Mouse (Mus musculus) intestine, embryonic 16.5 days (tissue): Measurements from ENCODE around the gene Espl1. TPM values are rescaled to one million over a fixed set of nuclear protein-coding genes. Genes with fewer than 3 reads are reported as not detected.

Experiments
- ATAC-seq: fragments of 200-750 bp; cut with Nextera tagmentation; 2 replicates; pipeline ENCODE4 v1.8.0; 2017; ENCODE audit warnings: moderate TSS enrichment, moderate library complexity
- H3K27ac ChIP-seq: fragments of 300-500 bp; sonication (generic); 2 replicates; pipeline ENCODE4 v1.5.1; 2014; ENCODE audit warnings: mild to moderate bottlenecking, low read length
- H3K27me3 ChIP-seq: fragments of 300-500 bp; sonication (generic); replicated peaks from 2 replicates; pipeline ENCODE4 v1.6.1; 2014; ENCODE audit warnings: low read length, control low read depth, mixed read lengths; ENCODE audit not compliant: control insufficient read depth, insufficient read depth
- H3K36me3 ChIP-seq: fragments of 300-500 bp; sonication (generic); 2 replicates; pipeline ENCODE4 v1.6.1; 2014; ENCODE audit warnings: low read length, control low read depth; ENCODE audit not compliant: control insufficient read depth, insufficient read depth
- H3K4me1 ChIP-seq: fragments of 300-500 bp; sonication (generic); 2 replicates; pipeline ENCODE4 v1.6.1; 2014; ENCODE audit warnings: low read length, control low read depth, mixed read lengths; ENCODE audit not compliant: control insufficient read depth, insufficient read depth
- H3K4me2 ChIP-seq: fragments of 300-500 bp; sonication (generic); 2 replicates; pipeline ENCODE4 v1.6.1; 2014; ENCODE audit warnings: low read depth, low read length, control low read depth
- H3K4me3 ChIP-seq: fragments of 300-500 bp; sonication (generic); 2 replicates; pipeline ENCODE4 v1.5.1; 2014; ENCODE audit warnings: mild to moderate bottlenecking, low read length
- H3K9ac ChIP-seq: fragments of 300-500 bp; sonication (generic); 2 replicates; pipeline ENCODE4 v1.6.1; 2014; ENCODE audit warnings: low read depth, low read length
- H3K9me3 ChIP-seq: fragments of 300-500 bp; sonication (generic); 2 replicates; pipeline ENCODE4 v1.6.1; 2016; ENCODE audit warnings: low read length, control low read depth; ENCODE audit not compliant: control insufficient read depth
- WGBS: fragments of 180-500 bp; shearing (Covaris S2); extraction: QIAGEN DNeasy Blood & Tissue Kit; methylation state at CpG from one replicate; pipeline ENCODE4 v1.1.7; 2014; 5-methylcytosine and 5-hydroxymethylcytosine counted together
- polyA plus RNA-seq: library from polyadenylated mRNA; unstranded; fragments of >200 nt; fragmentation: Nextera tagmentation; extraction: Ambion mirVana; gene quantifications from 2 replicates; pipeline ENCODE4 v1.2.1, GENCODE M21; 2015

The Espl1 gene
- polyA plus RNA-seq, 1 experiment from 2014 or later = 21.1 TPM

- Histone ChIP-seq H3K27ac (no peak overlapping the region), H3K4me3 (no peak overlapping the region), H3K4me1 (peaks cover 15% of the 10 kb centered on the region), H3K9me3 (no peaks in the 10 kb centered on the region), H3K4me2 (no peak overlapping the region), H3K36me3 (no peaks in the 10 kb centered on the region), H3K27me3 (peaks cover 29% of the 10 kb centered on the region), H3K9ac (no peak overlapping the region)
- WGBS = 54% methylated on average over 16 of the region's 16 CpGs
- no peak for ATAC-seq
Measured at GRCm38 (mm10) chr15:102356501-102357325, 60.6 kb downstream of the Espl1 start.

- 0 out of 2 replicates have a peak overlapping the region, but pooled peaks have one; percentile 16 for H3K9ac ChIP-seq
- H3K4me3 ChIP-seq = peak overlapping the region; percentile 21; the same call in 1 of the 2 replicates
- H3K4me1 ChIP-seq = peaks cover 17% of the 10 kb centered on the region
- H3K4me2 ChIP-seq = peak overlapping the region; percentile 30
- H3K27ac ChIP-seq = no peak overlapping the region
- H3K9me3 ChIP-seq = no peaks in the 10 kb centered on the region
- no peak for ATAC-seq
- H3K27me3 ChIP-seq = peaks cover 29% of the 10 kb centered on the region
- 4% methylated on average over 25 of the region's 25 CpGs for WGBS
- H3K36me3 ChIP-seq = no peaks in the 10 kb centered on the region
Measured at GRCm38 (mm10) chr15:102358126-102358525, 62.1 kb downstream of the Espl1 start.

DNA sequence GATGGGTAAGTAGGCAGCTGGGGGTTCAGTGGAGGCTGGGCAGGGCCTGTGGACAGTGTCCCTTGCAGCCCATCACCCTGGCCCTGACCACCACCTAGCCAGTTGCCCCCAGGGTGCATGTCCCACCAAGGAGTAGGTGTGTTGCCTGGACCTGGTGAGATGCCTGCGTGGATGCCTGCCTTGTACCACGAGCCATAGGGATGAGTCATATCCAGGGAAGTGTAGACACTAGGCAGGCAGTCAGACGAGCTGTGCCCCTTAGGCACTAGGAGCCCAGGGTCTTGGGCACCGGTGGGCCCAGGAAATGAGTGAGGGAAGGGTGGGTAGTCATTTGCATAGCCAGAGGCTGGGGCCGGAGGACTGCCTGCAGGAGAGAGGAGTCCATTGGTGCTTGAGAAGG, 62.8 kb downstream of the Espl1 start:
- peaks cover 17% of the 10 kb centered on the region for H3K4me1 ChIP-seq
- no peak for ATAC-seq
- no peak overlapping the region for H3K9ac ChIP-seq
- H3K27me3 ChIP-seq = peaks cover 29% of the 10 kb centered on the region
- no peaks in the 10 kb centered on the region for H3K36me3 ChIP-seq
- WGBS = 40% methylated on average over 5 of the region's 5 CpGs
- no peak overlapping the region for H3K4me2 ChIP-seq
- no peak overlapping the region for H3K4me3 ChIP-seq
- H3K27ac ChIP-seq = no peak overlapping the region
- no peaks in the 10 kb centered on the region for H3K9me3 ChIP-seq

DNA sequence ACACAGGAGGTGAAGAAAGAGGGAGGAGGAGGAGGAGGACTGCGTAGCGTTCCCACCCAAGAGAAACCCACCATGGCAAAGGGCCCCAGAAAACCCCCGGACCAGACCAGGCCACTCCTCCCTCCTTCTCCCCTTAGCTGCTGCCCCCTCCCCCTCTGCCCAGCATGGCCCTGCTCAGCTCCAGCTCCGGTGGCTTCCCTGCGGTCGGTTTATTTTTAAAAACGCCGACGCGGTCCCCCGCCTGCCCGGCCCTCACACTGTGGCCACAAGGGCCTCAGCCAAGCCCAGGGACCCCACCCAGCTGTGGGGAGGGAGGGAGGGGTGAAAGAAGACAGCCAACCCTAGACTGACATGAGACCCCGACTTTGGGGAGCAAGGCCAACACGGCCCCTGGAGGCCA, 66.6 kb downstream of the Espl1 start:
- no peak for ATAC-seq
- WGBS = 10% methylated on average over 14 of the region's 14 CpGs
- no peak overlapping the region for H3K27ac ChIP-seq

GRCm38 (mm10) chr15:102364678-102365077, 68.6 kb downstream of the Espl1 start:
- Histone ChIP-seq H3K9ac (no peak overlapping the region), H3K4me2 (no peak overlapping the region), H3K27ac (no peak overlapping the region), H3K27me3 (peaks cover 12% of the 10 kb centered on the region), H3K4me3 (no peak overlapping the region), H3K4me1 (peaks cover 12% of the 10 kb centered on the region; the same call in 1 of the 2 replicates), H3K9me3 (no peaks in the 10 kb centered on the region), H3K36me3 (no peaks in the 10 kb centered on the region)
- WGBS = 87% methylated on average over 1 of the region's 1 CpGs
- no peak for ATAC-seq

More for the DNA sequence above, 66.6 kb downstream of the Espl1 start:
- Histone ChIP-seq H3K9ac (peak overlapping the region; percentile 54), H3K4me3 (peak overlapping the region; percentile 26), H3K4me2 (peak overlapping the region; percentile 41), H3K36me3 (no peaks in the 10 kb centered on the region), H3K4me1 (peaks cover 17% of the 10 kb centered on the region), H3K9me3 (no peaks in the 10 kb centered on the region), H3K27me3 (peaks cover 24% of the 10 kb centered on the region)

DNA sequence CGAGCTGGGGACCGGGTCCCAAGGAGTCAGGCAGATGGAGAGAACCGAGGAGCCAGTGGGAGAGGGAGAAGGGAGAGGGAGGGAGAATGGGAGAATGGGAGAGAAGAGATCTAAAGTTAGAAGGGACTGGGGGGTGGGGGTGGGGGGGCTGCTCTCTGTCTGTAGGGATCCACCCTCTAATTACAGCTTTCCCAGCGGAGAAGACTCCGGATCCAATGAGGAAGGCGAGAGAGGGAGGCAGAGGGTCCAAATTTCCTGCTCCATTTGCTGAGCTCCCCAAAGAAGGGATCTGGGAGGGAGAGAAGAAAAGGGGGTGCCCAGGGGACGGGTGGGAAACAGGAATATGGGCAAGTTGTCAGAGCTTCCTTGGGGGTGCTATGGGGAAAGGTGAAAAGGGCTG, 70.2 kb downstream of the Espl1 start:
- Histone ChIP-seq H3K27ac (no peak overlapping the region), H3K4me1 (peaks cover 24% of the 10 kb centered on the region), H3K4me2 (peak overlapping the region; percentile 42; the same call in 1 of the 2 replicates), H3K4me3 (peak overlapping the region; percentile 16; the same call in 1 of the 2 replicates), H3K9me3 (no peaks in the 10 kb centered on the region), H3K36me3 (no peaks in the 10 kb centered on the region), H3K9ac (peak overlapping the region; percentile 27; the same call in 1 of the 2 replicates), H3K27me3 (peaks cover 12% of the 10 kb centered on the region)
- no peak for ATAC-seq
- 18% methylated on average over 7 of the region's 7 CpGs for WGBS

- Histone ChIP-seq H3K9ac (peak within 1 kb of the TSS; percentile 27), H3K36me3 (no peaks in the 10 kb centered on the region), H3K27ac (no peak within 1 kb of the TSS), H3K4me3 (peak within 1 kb of the TSS; percentile 16), H3K9me3 (no peaks in the 10 kb centered on the region), H3K27me3 (peaks cover 12% of the 10 kb centered on the region), H3K4me2 (peak within 1 kb of the TSS; percentile 42), H3K4me1 (peaks cover 25% of the 10 kb centered on the region)
- no peak for ATAC-seq
- 7% methylated on average over 15 of the region's 15 CpGs for WGBS
Measured at GRCm38 (mm10) chr15:102366733-102367344, 70.8 kb downstream of the Espl1 start, which contains the start of gene Sp7. Sp7 (minus strand) TSS chr15:102367182.

- Histone ChIP-seq H3K4me3 (no peak overlapping the region), H3K36me3 (no peaks in the 10 kb centered on the region), H3K4me1 (peaks cover 22% of the 10 kb centered on the region), H3K9ac (no peak overlapping the region), H3K9me3 (no peaks in the 10 kb centered on the region), H3K4me2 (peak overlapping the region; percentile 16; the same call in 1 of the 2 replicates), H3K27me3 (peaks cover 9% of the 10 kb centered on the region), H3K27ac (no peak overlapping the region)
- ATAC-seq = no peak
- 21% methylated on average over 13 of the region's 13 CpGs for WGBS
Measured at GRCm38 (mm10) chr15:102369972-102370371, 73.9 kb downstream of the Espl1 start.

GRCm38 (mm10) chr15:102370727-102371126, 74.7 kb downstream of the Espl1 start:
- Histone ChIP-seq H3K9ac (peak overlapping the region; percentile 41; the same call in 1 of the 2 replicates), H3K27ac (no peak overlapping the region), H3K36me3 (no peaks in the 10 kb centered on the region), H3K4me3 (0 out of 2 replicates have a peak overlapping the region, but pooled peaks have one; percentile 5), H3K9me3 (no peaks in the 10 kb centered on the region), H3K4me2 (peak overlapping the region; percentile 38), H3K4me1 (peaks cover 22% of the 10 kb centered on the region), H3K27me3 (peaks cover 8% of the 10 kb centered on the region)
- peak; percentile 69; the same call in 1 of the 2 replicates for ATAC-seq
- WGBS = 13% methylated on average over 10 of the region's 10 CpGs
